Mouse (Mus musculus): ENCODE results near the gene Ripor2. TPM values are rescaled to one million over a fixed set of nuclear protein-coding genes. Genes with fewer than 3 reads are reported as not detected.
"Not testable (repeated sequence)": the region's sequence is repeated elsewhere in the genome, so short reads cannot be mapped to it uniquely, and the experiment has no call there.

The Ripor2 gene
- polyA plus RNA-seq, 1 experiment: 2.0 TPM

DNA sequence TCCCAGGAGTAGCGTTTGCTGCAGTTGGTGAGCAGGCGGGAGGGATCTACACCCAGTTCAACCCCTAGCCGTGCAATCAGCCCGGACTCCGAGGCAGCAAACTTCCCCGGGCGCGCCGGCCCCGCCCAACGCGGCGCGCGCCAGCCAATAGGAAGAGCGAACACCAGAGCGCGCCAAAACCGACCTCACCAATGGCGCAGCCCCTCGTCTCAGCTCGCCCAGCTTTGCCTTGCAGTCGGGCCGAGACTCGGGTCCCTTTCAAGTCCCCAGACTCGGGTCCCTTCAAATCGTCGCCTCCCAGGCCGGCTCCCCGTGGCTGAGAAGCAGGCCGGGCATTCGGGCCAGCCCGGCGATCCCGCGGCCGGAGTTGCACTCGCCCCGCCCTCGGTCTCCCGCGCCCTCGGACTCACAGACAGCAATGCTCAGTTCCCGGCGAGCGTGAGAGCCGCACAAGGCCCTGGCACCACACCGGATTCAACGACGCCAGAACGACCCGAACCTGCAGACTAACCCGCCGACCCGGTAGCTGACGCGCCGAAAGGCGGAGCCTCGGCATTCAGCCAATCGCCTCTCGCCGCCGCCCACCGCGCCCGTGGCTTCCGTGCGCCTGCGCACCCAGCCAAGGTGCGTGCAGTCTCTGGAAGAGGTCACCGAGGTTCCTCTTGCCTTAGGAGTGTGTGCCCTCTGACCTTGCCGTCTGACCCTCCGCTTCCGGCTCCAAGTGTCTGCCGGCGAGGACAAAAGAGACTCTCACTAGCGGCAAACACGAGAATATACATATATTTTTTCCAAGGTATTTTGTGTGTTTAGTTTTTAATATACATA lies 179.6 kb downstream of the Ripor2 start, which contains the start of gene Gmnn:
Gene Gmnn, minus strand, starts transcription at position 521 of the 825 bp plus-strand sequence.
- H3K27ac ChIP-seq (ENCODE audit: insufficient read depth, low read depth, low read length): peak within 1 kb of the TSS; percentile 93
- no peaks in the 10 kb centered on the region for H3K27me3 ChIP-seq (ENCODE audit: control insufficient read depth, insufficient read depth, low read length)
- TF ChIP-seq POLR2A (IDR thresholded peaks at IDR 0.05; ENCODE audit: low read depth, low read length) (peak; percentile 22; the same call in 1 of the 2 replicates), CTCF (IDR thresholded peaks at IDR 0.05; ENCODE audit: extremely low read depth, insufficient read length, insufficient replicate concordance, low read depth, low read length) (no peak)
- H3K4me1 ChIP-seq (ENCODE audit: control insufficient read depth, insufficient read depth, insufficient read length, low read length): peaks cover 3% of the 10 kb centered on the region; the same call in 1 of the 2 replicates
- WGBS: under 1% methylated on average over 79 of the region's 79 CpGs
- H3K4me3 ChIP-seq (ENCODE audit: low read depth, low read length): peak within 1 kb of the TSS; percentile 88
- H3K36me3 ChIP-seq (ENCODE audit: control insufficient read depth, insufficient read depth, low read length): peaks cover 14% of the 10 kb centered on the region

DNA sequence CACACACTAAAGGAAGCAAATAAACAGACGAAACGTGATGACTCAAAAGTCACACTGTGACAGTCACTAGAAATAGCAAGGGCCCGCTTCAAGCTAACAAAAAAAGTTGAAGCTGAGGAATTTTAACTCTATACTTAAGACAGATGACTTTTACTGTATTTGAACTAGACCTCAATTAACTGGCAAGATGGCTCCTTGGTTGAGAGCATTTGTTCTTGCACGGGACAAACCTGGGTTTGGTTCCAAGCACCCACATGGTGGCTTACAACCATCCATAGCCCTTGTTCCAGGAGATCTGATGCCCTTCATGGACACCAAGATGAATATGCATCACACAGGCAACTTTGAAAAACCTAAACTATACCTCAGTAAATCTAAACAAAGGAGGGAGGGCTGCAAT lies 180.3 kb downstream of the Ripor2 start:
- 7% methylated on average over 4 of the region's 4 CpGs for WGBS
- no peaks in the 10 kb centered on the region for H3K27me3 ChIP-seq (ENCODE audit: control insufficient read depth, insufficient read depth, low read length)
- peak overlapping the region; percentile 93; the same call in 1 of the 2 replicates for H3K27ac ChIP-seq (ENCODE audit: insufficient read depth, low read depth, low read length)
- H3K4me3 ChIP-seq (ENCODE audit: low read depth, low read length): peak overlapping the region; percentile 88
- peaks cover 3% of the 10 kb centered on the region; the same call in 1 of the 2 replicates for H3K4me1 ChIP-seq (ENCODE audit: control insufficient read depth, insufficient read depth, insufficient read length, low read length)
- peaks cover 11% of the 10 kb centered on the region for H3K36me3 ChIP-seq (ENCODE audit: control insufficient read depth, insufficient read depth, low read length)
- TF ChIP-seq CTCF (IDR thresholded peaks at IDR 0.05; ENCODE audit: extremely low read depth, insufficient read length, insufficient replicate concordance, low read depth, low read length) (no peak), POLR2A (IDR thresholded peaks at IDR 0.05; ENCODE audit: low read depth, low read length) (no peak)

DNA sequence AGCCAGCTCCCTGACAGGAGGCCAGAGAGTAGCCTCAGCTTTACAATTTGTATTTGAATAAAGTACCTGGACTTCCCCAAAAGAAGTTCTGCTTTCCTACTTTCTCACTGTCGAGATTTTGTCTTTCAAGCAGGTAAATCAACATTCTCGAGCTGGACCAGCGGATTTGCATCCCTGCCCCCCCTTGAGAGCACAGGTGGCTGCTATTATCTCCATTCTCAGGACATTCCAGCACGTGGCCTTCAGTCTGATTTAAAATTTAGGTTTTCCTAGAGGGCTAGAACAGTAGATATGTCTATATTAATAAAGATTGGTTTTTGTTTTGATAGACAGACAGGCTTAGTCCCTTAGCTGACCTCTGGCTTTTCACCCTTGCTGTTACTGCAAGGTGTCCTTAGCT lies 185.8 kb downstream of the Ripor2 start:
- H3K27me3 ChIP-seq (ENCODE audit: control insufficient read depth, insufficient read depth, low read length); H3K4me1 ChIP-seq (ENCODE audit: control insufficient read depth, insufficient read depth, insufficient read length, low read length); H3K27ac ChIP-seq (ENCODE audit: insufficient read depth, low read depth, low read length); H3K36me3 ChIP-seq (ENCODE audit: control insufficient read depth, insufficient read depth, low read length); H3K4me3 ChIP-seq (ENCODE audit: low read depth, low read length): not testable (repeated sequence)
- WGBS: 71% methylated on average over 4 of the region's 4 CpGs

DNA sequence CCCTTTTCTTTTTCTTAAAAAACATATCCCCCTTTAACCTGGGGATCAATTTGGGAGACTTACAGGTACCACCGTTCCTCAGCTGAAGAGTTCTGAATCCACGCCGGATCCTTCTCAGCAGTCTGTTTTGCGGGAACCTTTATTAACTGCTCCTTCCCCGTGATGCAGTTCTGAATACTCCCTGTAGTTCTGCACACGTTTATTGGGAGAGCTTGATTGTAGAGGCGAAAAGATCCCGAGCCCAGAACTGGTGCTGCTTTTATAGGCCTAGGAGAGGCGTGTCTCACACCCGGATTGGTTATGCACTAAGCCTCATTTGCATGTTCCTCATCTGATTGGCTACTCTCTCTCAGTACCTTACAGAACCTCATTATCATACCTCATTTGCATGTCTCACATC lies 189.5 kb downstream of the Ripor2 start:
- H3K27ac ChIP-seq (ENCODE audit: insufficient read depth, low read depth, low read length); H3K36me3 ChIP-seq (ENCODE audit: control insufficient read depth, insufficient read depth, low read length); H3K4me3 ChIP-seq (ENCODE audit: low read depth, low read length); H3K4me1 ChIP-seq (ENCODE audit: control insufficient read depth, insufficient read depth, insufficient read length, low read length); H3K27me3 ChIP-seq (ENCODE audit: control insufficient read depth, insufficient read depth, low read length): not testable (repeated sequence)
- 92% methylated on average over 10 of the region's 10 CpGs for WGBS

DNA sequence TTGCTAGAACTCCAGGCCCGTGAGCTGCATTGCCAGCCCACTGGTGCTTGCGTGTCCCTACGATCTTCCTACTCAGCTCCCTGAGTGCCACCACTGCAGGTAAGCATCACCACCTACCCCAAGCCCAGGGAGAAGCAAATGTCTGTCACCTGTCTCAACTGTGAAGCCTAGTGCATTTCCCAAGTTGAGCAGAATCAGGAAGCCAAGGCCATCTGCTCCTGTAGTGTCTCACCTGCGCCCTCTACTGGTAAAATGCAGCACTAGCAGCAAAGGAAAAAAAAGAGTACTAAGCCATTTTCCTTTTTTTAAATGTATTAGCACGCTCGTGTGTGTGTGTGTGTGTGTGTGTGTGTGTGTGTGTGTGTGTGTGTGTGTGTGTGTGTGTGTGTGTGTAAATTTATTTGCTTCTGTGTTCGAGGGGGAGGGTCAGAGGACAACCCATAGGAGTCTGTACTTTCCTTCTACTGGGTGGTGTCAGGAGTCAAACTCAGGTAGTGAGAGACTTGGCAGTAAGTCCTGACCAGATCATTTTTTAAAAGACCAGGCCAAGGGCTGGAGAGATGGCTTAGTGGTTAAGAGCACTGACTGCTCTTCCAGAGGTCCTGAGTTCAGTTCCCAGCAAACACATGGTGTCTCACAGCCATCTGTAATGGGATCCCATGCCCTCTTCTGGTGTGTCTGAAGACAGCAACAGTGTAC lies 194.3 kb downstream of the Ripor2 start:
- Histone ChIP-seq H3K36me3 (ENCODE audit: control insufficient read depth, insufficient read depth, low read length) (no peaks in the 10 kb centered on the region), H3K27me3 (ENCODE audit: control insufficient read depth, insufficient read depth, low read length) (no peaks in the 10 kb centered on the region), H3K27ac (ENCODE audit: insufficient read depth, low read depth, low read length) (no peak overlapping the region), H3K4me3 (ENCODE audit: low read depth, low read length) (no peak overlapping the region), H3K4me1 (ENCODE audit: control insufficient read depth, insufficient read depth, insufficient read length, low read length) (no peaks in the 10 kb centered on the region)
- TF ChIP-seq CTCF (IDR thresholded peaks at IDR 0.05; ENCODE audit: extremely low read depth, insufficient read length, insufficient replicate concordance, low read depth, low read length): peak; percentile 76; the same call in 1 of the 2 replicates
- no peak for TF ChIP-seq POLR2A (IDR thresholded peaks at IDR 0.05; ENCODE audit: low read depth, low read length)
- whole genome bisulfite sequencing: 43% methylated on average over 7 of the region's 7 CpGs

DNA sequence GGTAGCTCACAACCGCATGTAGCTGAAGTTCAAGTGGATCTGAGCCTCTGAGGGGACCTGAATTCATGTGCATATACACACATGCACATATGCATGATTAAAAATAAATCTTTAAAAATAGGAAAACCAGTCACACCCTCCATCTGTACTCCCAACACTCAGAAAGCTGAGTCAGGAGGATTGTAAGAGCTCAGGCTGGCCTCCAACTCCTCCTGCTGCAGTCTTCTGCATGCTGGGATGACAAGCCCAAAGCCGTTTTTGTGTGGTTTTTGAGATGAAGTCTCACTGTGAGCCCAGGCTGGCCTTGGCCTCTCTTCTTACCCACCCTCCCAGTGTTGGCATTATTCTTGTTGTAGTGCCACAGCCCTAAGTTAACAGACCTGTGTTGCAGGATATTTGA lies 196.0 kb downstream of the Ripor2 start:
- no peaks in the 10 kb centered on the region for H3K27me3 ChIP-seq (ENCODE audit: control insufficient read depth, insufficient read depth, low read length)
- no peak overlapping the region for H3K4me3 ChIP-seq (ENCODE audit: low read depth, low read length)
- no peak for TF ChIP-seq POLR2A (IDR thresholded peaks at IDR 0.05; ENCODE audit: low read depth, low read length)
- no peak for TF ChIP-seq CTCF (IDR thresholded peaks at IDR 0.05; ENCODE audit: extremely low read depth, insufficient read length, insufficient replicate concordance, low read depth, low read length)
- peaks cover 7% of the 10 kb centered on the region; the same call in 1 of the 2 replicates for H3K4me1 ChIP-seq (ENCODE audit: control insufficient read depth, insufficient read depth, insufficient read length, low read length)
- H3K27ac ChIP-seq (ENCODE audit: insufficient read depth, low read depth, low read length): no peak overlapping the region
- H3K36me3 ChIP-seq (ENCODE audit: control insufficient read depth, insufficient read depth, low read length): no peaks in the 10 kb centered on the region
- WGBS: 79% methylated on average over 2 of the region's 2 CpGs

DNA sequence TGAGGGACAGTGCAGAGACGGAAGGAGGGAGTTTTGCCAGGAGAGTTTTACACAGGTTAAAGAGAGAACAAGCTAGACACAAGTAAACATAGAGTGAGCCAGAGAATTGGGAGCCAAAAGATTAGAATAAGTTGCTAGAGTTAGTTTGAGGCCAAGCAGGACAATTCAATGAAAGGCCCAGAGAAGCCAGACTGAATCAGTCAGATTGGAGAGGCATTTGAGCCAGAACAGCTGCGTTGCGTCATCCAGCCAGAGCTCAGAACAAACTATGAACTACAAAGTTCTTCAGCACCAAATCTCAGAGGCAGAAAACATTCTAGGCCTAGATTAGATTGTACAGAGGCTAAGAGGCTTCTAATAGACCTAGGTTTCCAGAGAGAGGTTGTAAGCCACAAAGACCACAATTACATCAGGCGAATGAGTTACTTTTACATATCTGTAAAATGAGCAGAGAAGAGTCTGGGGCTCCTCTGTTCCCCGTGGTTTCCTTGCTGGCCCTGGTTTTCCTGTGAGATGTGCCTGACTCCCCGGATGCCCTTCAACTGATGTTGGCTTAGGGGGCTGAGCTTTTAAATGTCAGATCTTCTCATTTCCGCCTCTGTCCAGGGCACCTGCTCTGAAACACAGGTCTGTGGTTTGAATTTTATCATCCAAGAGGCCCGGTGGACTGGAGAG lies 196.9 kb downstream of the Ripor2 start:
- Histone ChIP-seq H3K36me3 (ENCODE audit: control insufficient read depth, insufficient read depth, low read length) (no peaks in the 10 kb centered on the region), H3K4me1 (ENCODE audit: control insufficient read depth, insufficient read depth, insufficient read length, low read length) (peaks cover 7% of the 10 kb centered on the region; the same call in 1 of the 2 replicates), H3K27me3 (ENCODE audit: control insufficient read depth, insufficient read depth, low read length) (no peaks in the 10 kb centered on the region), H3K4me3 (ENCODE audit: low read depth, low read length) (no peak overlapping the region), H3K27ac (ENCODE audit: insufficient read depth, low read depth, low read length) (no peak overlapping the region)
- WGBS: 80% methylated on average over 8 of the region's 8 CpGs
- TF ChIP-seq POLR2A (IDR thresholded peaks at IDR 0.05; ENCODE audit: low read depth, low read length) (no peak), CTCF (IDR thresholded peaks at IDR 0.05; ENCODE audit: extremely low read depth, insufficient read length, insufficient replicate concordance, low read depth, low read length) (no peak)
